Mouse (Mus musculus) heart, adult 2 months (tissue): ENCODE results near the gene Nusap1.

Experiments used
- CTCF ChIP-seq: fragments of 200-600 bp; IDR thresholded peaks from 2 replicates; pipeline ENCODE4 v1.8.1; 2022; ENCODE audit warnings: antibody characterized with exemption, mild to moderate bottlenecking, moderate library complexity
- EP300 ChIP-seq: fragments of 200-500 bp; IDR thresholded peaks from 2 replicates; pipeline ENCODE4 v1.6.1; 2011; ENCODE audit warnings: low read depth, low read length, control low read depth; ENCODE audit not compliant: insufficient read depth
- POLR2A ChIP-seq: fragments of 200-500 bp; IDR thresholded peaks from 2 replicates; pipeline ENCODE4 v1.6.1; 2011; ENCODE audit warnings: mild to moderate bottlenecking, low read depth, low read length, control low read depth; ENCODE audit not compliant: insufficient read depth

- TF ChIP-seq POLR2A (no peak), CTCF (peak; percentile 49), EP300 (no peak)
Measured at GRCm38 (mm10) chr2:119692003-119692701, 74.1 kb downstream of the Nusap1 start.
